Mouse (Mus musculus): Measurements from ENCODE around the gene Crlf2. TPM values are rescaled to one million over a fixed set of nuclear protein-coding genes. Genes with fewer than 3 reads are reported as not detected.

The Crlf2 gene
- polyA plus RNA-seq, 1 experiment from 2014 or later, result 19.3 TPM

DNA sequence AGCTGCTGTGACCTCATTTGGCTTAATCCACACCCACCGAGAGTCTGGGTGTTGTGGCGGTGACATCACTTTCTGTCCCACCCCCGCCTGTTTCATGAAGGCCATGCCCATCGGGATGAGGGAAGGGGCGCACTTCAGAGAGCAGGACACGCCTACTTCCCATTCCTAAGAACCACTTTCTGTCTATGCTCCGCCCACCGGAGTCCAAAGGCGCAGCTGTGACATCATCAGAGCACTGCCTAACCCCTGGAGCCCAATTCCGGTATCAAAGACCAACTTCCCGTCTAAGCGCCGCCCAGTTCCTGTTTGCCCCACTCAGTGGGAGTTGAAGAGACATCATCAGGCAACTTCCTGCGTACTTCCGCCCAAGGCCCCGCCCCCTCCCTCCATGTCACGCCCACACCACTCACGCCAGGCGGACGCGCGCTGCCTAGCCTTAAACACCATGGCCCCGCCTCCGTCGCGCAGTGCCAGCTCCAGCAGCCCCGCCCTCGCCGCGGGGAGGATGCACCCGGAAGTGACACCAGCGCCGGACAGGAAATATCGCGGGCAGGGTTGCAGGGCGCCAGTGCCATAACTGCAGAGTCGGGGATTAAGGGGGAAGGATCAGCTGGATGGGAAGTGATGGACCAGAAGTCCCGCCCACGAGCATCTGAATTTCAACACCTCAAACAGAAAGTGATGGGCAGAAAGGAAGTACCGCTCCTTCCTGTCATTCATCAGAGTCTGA is 2.0 kb downstream of the Crlf2 start:
- H3K27me3 ChIP-seq (ENCODE audit: control insufficient read depth, insufficient read depth, low read length), result no peaks in the 10 kb centered on the region
- WGBS, result 11% methylated on average over 40 of the region's 40 CpGs
- peak overlapping the region; percentile 45 for H3K4me2 ChIP-seq (ENCODE audit: low read depth, low read length)
- no peaks in the 10 kb centered on the region for H3K36me3 ChIP-seq (ENCODE audit: control insufficient read depth, insufficient read depth, low read length)
- ATAC-seq (ENCODE audit: low read depth), result peak; percentile 76
- H3K9me3 ChIP-seq (ENCODE audit: control insufficient read depth, low read length), result peaks cover 11% of the 10 kb centered on the region
- H3K9ac ChIP-seq (replicated peaks; ENCODE audit: low read depth, low read length), result 0 out of 2 replicates have a peak overlapping the region, but pooled peaks have one; percentile 21
- no peaks in the 10 kb centered on the region for H3K4me1 ChIP-seq (ENCODE audit: control insufficient read depth, insufficient read depth, low read length)
- H3K27ac ChIP-seq (ENCODE audit: low read depth, low read length), result peak overlapping the region; percentile 91
- H3K4me3 ChIP-seq (ENCODE audit: low read depth, low read length), result peak overlapping the region; percentile 52

DNA sequence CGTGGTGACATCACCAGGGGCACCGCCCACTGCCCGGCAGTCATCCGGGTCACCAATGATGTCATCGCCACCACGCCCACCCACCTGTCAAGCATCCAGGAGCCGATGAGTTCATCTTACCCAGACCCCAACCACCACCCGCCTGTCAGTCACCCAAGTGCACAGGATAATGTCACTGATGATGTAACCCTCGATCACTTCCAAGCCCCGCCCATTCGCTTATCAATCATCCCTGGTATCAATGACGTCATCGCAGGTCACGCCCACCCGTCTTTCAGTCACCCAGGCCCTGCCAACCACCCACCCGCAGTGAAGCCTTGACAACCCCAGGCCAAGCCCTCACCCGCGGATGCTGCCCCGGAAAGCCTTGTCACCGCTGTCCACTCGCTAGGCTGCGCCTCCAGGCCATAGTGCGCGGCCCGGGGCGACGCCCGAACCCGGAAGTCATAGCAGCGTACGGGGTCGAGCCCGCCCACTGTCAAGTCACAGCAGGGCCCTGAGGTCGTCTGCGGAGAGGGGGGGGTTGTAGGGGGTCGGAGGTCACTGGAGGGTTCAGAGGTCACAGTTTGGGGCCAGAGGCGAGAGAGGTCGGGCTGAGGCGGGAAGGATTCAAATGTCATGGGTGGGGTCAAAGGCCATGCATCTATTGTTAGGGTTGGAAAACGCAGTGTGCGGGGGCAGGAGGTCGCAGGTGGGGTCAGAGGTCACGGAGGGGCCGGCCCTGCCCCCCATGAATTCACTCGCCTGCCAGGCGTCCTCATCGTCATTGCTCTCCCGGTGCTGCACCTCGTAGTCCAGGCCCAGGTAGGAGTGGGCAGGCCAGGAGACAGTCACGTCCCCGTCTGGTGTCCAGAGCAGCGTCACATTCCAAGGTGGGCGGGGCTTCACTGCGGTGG is 2.9 kb downstream of the Crlf2 start:
- Histone ChIP-seq H3K9ac (replicated peaks; ENCODE audit: low read depth, low read length) (no peak overlapping the region), H3K9me3 (ENCODE audit: control insufficient read depth, low read length) (peaks cover 11% of the 10 kb centered on the region), H3K27me3 (ENCODE audit: control insufficient read depth, insufficient read depth, low read length) (no peaks in the 10 kb centered on the region), H3K4me2 (ENCODE audit: low read depth, low read length) (no peak overlapping the region; the same call in 1 of the 2 replicates), H3K4me3 (ENCODE audit: low read depth, low read length) (peak overlapping the region; percentile 52), H3K27ac (ENCODE audit: low read depth, low read length) (peak overlapping the region; percentile 91), H3K36me3 (ENCODE audit: control insufficient read depth, insufficient read depth, low read length) (no peaks in the 10 kb centered on the region), H3K4me1 (ENCODE audit: control insufficient read depth, insufficient read depth, low read length) (no peaks in the 10 kb centered on the region)
- 82% methylated on average over 50 of the region's 54 CpGs for WGBS
- ATAC-seq (ENCODE audit: low read depth), result peak; percentile 4; the same call in 1 of the 2 replicates

GRCm38 (mm10) chr5:109555236-109555675 is 3.5 kb downstream of the Crlf2 start:
- Histone ChIP-seq H3K4me2 (ENCODE audit: low read depth, low read length) (no peak overlapping the region), H3K9ac (replicated peaks; ENCODE audit: low read depth, low read length) (no peak overlapping the region), H3K4me1 (ENCODE audit: control insufficient read depth, insufficient read depth, low read length) (no peaks in the 10 kb centered on the region), H3K27ac (ENCODE audit: low read depth, low read length) (no peak overlapping the region), H3K36me3 (ENCODE audit: control insufficient read depth, insufficient read depth, low read length) (no peaks in the 10 kb centered on the region), H3K27me3 (ENCODE audit: control insufficient read depth, insufficient read depth, low read length) (no peaks in the 10 kb centered on the region), H3K9me3 (ENCODE audit: control insufficient read depth, low read length) (peaks cover 11% of the 10 kb centered on the region), H3K4me3 (ENCODE audit: low read depth, low read length) (no peak overlapping the region)
- WGBS, result 84% methylated on average over 23 of the region's 26 CpGs
- no peak for ATAC-seq (ENCODE audit: low read depth)

DNA sequence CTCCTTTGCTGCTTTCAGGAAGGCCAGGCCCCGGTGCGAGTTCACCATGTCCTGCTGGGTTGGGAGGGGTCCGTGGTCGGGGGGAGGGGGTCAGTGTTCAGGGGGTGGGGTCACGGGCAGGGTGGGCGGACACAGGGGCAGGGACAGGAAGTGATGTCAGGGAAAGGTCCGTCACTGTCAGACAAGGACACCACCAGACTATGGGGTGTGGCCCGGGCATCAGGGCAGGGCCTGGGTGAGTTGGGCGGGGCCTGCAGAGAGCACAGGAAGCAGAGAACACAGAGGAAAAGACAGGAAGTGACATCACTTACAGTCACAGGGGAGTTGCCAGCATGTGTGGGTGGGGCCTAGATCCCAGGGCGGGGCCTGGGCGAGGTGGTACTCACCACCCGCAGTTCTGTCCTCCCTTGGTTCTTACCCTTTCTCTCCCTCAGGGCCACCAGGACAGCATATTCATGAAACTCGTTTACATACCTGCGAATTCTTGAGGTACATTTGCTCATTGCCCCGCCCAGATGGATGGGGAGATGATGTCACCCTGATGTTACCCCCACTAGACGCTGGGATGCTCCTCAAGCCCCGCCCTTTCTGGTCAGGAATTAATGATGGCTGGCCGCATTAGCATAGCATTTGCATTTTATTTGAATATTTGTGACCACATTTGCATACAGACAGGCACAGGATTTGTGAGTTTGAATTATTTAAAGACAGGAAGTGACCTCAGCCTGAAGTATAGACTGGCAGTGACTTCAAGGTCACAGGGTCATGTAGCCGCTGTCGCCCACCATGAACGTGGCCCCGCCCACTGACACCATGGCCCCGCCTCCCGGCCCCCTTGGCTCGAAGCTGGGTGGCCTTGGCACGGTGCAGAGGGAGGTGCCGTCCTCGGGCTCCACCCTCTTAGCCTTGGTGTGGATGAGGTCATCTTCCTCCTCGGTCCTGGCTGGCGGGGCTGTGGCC is 4.4 kb downstream of the Crlf2 start:
- no peaks in the 10 kb centered on the region for H3K4me1 ChIP-seq (ENCODE audit: control insufficient read depth, insufficient read depth, low read length)
- H3K4me2 ChIP-seq (ENCODE audit: low read depth, low read length), result no peak overlapping the region
- H3K9ac ChIP-seq (replicated peaks; ENCODE audit: low read depth, low read length), result no peak overlapping the region
- H3K4me3 ChIP-seq (ENCODE audit: low read depth, low read length), result no peak overlapping the region
- H3K9me3 ChIP-seq (ENCODE audit: control insufficient read depth, low read length), result peaks cover 11% of the 10 kb centered on the region
- no peak overlapping the region for H3K27ac ChIP-seq (ENCODE audit: low read depth, low read length)
- H3K36me3 ChIP-seq (ENCODE audit: control insufficient read depth, insufficient read depth, low read length), result no peaks in the 10 kb centered on the region
- WGBS, result 88% methylated on average over 27 of the region's 30 CpGs
- H3K27me3 ChIP-seq (ENCODE audit: control insufficient read depth, insufficient read depth, low read length), result no peaks in the 10 kb centered on the region
- no peak for ATAC-seq (ENCODE audit: low read depth)

GRCm38 (mm10) chr5:109553160-109553930 is 5.4 kb downstream of the Crlf2 start:
- ATAC-seq (ENCODE audit: low read depth), result no peak
- Histone ChIP-seq H3K27ac (ENCODE audit: low read depth, low read length) (no peak overlapping the region), H3K36me3 (ENCODE audit: control insufficient read depth, insufficient read depth, low read length) (no peaks in the 10 kb centered on the region), H3K9me3 (ENCODE audit: control insufficient read depth, low read length) (peaks cover 11% of the 10 kb centered on the region), H3K4me3 (ENCODE audit: low read depth, low read length) (no peak overlapping the region), H3K9ac (replicated peaks; ENCODE audit: low read depth, low read length) (no peak overlapping the region), H3K4me1 (ENCODE audit: control insufficient read depth, insufficient read depth, low read length) (no peaks in the 10 kb centered on the region), H3K27me3 (ENCODE audit: control insufficient read depth, insufficient read depth, low read length) (no peaks in the 10 kb centered on the region), H3K4me2 (ENCODE audit: low read depth, low read length) (no peak overlapping the region)
- WGBS, result 69% methylated on average over 18 of the region's 18 CpGs

- H3K4me1 ChIP-seq (ENCODE audit: control insufficient read depth, insufficient read depth, low read length), result no peaks in the 10 kb centered on the region
- no peak overlapping the region for H3K4me2 ChIP-seq (ENCODE audit: low read depth, low read length)
- no peak overlapping the region for H3K27ac ChIP-seq (ENCODE audit: low read depth, low read length)
- no peaks in the 10 kb centered on the region for H3K36me3 ChIP-seq (ENCODE audit: control insufficient read depth, insufficient read depth, low read length)
- no peaks in the 10 kb centered on the region for H3K27me3 ChIP-seq (ENCODE audit: control insufficient read depth, insufficient read depth, low read length)
- H3K9ac ChIP-seq (replicated peaks; ENCODE audit: low read depth, low read length), result no peak overlapping the region
- no peak overlapping the region for H3K4me3 ChIP-seq (ENCODE audit: low read depth, low read length)
- 89% methylated on average over 15 of the region's 15 CpGs for WGBS
- H3K9me3 ChIP-seq (ENCODE audit: control insufficient read depth, low read length), result peaks cover 11% of the 10 kb centered on the region
- no peak for ATAC-seq (ENCODE audit: low read depth)
Observed at GRCm38 (mm10) chr5:109552541-109552940, 6.3 kb downstream of the Crlf2 start.

- no peaks in the 10 kb centered on the region for H3K27me3 ChIP-seq (ENCODE audit: control insufficient read depth, insufficient read depth, low read length)
- 90% methylated on average over 10 of the region's 13 CpGs for WGBS
- ATAC-seq (ENCODE audit: low read depth), result no peak
Observed at GRCm38 (mm10) chr5:109552116-109552515, 6.7 kb downstream of the Crlf2 start.

More at GRCm38 (mm10) chr5:109552116-109552515, 6.7 kb downstream of the Crlf2 start:
- Histone ChIP-seq H3K4me2 (ENCODE audit: low read depth, low read length) (no peak overlapping the region), H3K9ac (replicated peaks; ENCODE audit: low read depth, low read length) (no peak overlapping the region), H3K27ac (ENCODE audit: low read depth, low read length) (no peak overlapping the region), H3K36me3 (ENCODE audit: control insufficient read depth, insufficient read depth, low read length) (no peaks in the 10 kb centered on the region), H3K4me3 (ENCODE audit: low read depth, low read length) (no peak overlapping the region), H3K4me1 (ENCODE audit: control insufficient read depth, insufficient read depth, low read length) (no peaks in the 10 kb centered on the region), H3K9me3 (ENCODE audit: control insufficient read depth, low read length) (peaks cover 11% of the 10 kb centered on the region)

Measured in neural tube, embryonic 14.5 days (tissue).